Mouse (Mus musculus) myocyte (in vitro differentiated cells): ENCODE data around the gene Ablim1.

ENCODE experiments used
- E2F4 ChIP-seq: IDR thresholded peaks from one replicate; pipeline ENCODE4 v1.6.1; 2011; ENCODE audit warnings: mild to moderate bottlenecking, control low read depth, moderate library complexity; ENCODE audit not compliant: insufficient read depth
- MAX ChIP-seq: IDR thresholded peaks from one replicate; pipeline ENCODE4 v1.6.1; 2011; ENCODE audit warnings: low read depth, mild to moderate bottlenecking, control low read depth
- MYOD1 ChIP-seq, 3 experiments: IDR thresholded peaks; one replicate each; pipeline ENCODE4 v1.6.1; 2011; ENCODE audit warnings: control low read depth in 2 of 3, low read depth in 2 of 3, mild to moderate bottlenecking in 2 of 3, moderate library complexity in 1 of 3; ENCODE audit not compliant: insufficient read length in 2 of 3, control insufficient read depth in 1 of 3
- MYOG ChIP-seq, 3 experiments: IDR thresholded peaks; one replicate each; pipeline ENCODE4 v1.6.1; 2011; ENCODE audit warnings: control low read depth in 2 of 3, low read depth in 2 of 3, mild to moderate bottlenecking in 2 of 3; ENCODE audit not compliant: insufficient read length in 2 of 3, control insufficient read depth in 1 of 3, insufficient read depth in 1 of 3
- POLR2A ChIP-seq: IDR thresholded peaks from one replicate; pipeline ENCODE4 v1.6.1; 2011; ENCODE audit warnings: low read depth, mild to moderate bottlenecking, control low read depth, moderate library complexity; ENCODE audit not compliant: insufficient read length
- POLR2AphosphoS2 ChIP-seq: IDR thresholded peaks from one replicate; pipeline ENCODE4 v1.6.1; 2011; ENCODE audit warnings: low read depth, control low read depth; ENCODE audit not compliant: insufficient read length
- TCF12 ChIP-seq: IDR thresholded peaks from one replicate; pipeline ENCODE4 v1.6.1; 2011; ENCODE audit warnings: mild to moderate bottlenecking, control low read depth; ENCODE audit not compliant: poor library complexity, insufficient read depth, severe bottlenecking
- TCF3 ChIP-seq: IDR thresholded peaks from one replicate; pipeline ENCODE4 v1.6.1; 2011; ENCODE audit warnings: low read depth, control low read depth; ENCODE audit not compliant: insufficient read length
- USF1 ChIP-seq: IDR thresholded peaks from one replicate; pipeline ENCODE4 v1.6.1; 2011; ENCODE audit warnings: low read depth, mild to moderate bottlenecking, control low read depth, moderate library complexity

GRCm38 (mm10) chr19:57132281-57132680 lies 182.4 kb downstream of the Ablim1 start:
- TF ChIP-seq TCF12 (no peak), MYOD1 (IDR thresholded peaks at IDR 0.05; ENCODE audit: control insufficient read depth in 1 of 3, insufficient read length in 2 of 3, low read depth in 2 of 3) (no peak), POLR2A (no peak), MYOG (IDR thresholded peaks at IDR 0.05; ENCODE audit: control insufficient read depth in 1 of 3, insufficient read depth in 1 of 3, insufficient read length in 2 of 3, low read depth in 2 of 3) (no peak), MAX (no peak), POLR2AphosphoS2 (no peak), TCF3 (no peak), E2F4 (no peak), USF1 (no peak)
